Mouse (Mus musculus) thymus, adult 2 months (tissue): ENCODE measurements around the gene Xbp1. TPM values are rescaled to one million over a fixed set of nuclear protein-coding genes. Genes with fewer than 3 reads are reported as not detected.
"Not testable (repeated sequence)": the region's sequence is repeated elsewhere in the genome, so short reads cannot be mapped to it uniquely, and the experiment has no call there.

Source experiments
- DNase-seq: peaks from one replicate; pipeline ENCODE4 v3.0.0; 2021
- H3K27ac ChIP-seq: fragments of 200-500 bp; 2 replicates; pipeline ENCODE4 v1.5.1; 2012; ENCODE audit warnings: low read length, control low read depth; ENCODE audit not compliant: control insufficient read depth, insufficient read depth
- H3K27me3 ChIP-seq: fragments of 200-500 bp; 2 replicates; pipeline ENCODE4 v1.6.1; 2012; ENCODE audit warnings: mild to moderate bottlenecking, low read length, moderate library complexity, mixed read lengths; ENCODE audit not compliant: control insufficient read depth, insufficient read depth
- H3K36me3 ChIP-seq: fragments of 200-500 bp; 2 replicates; pipeline ENCODE4 v1.6.1; 2012; ENCODE audit warnings: mild to moderate bottlenecking, low read length, moderate library complexity; ENCODE audit not compliant: control insufficient read depth, insufficient read depth
- H3K4me1 ChIP-seq: fragments of 200-500 bp; replicated peaks from 2 replicates; pipeline ENCODE4 v1.6.1; 2012; ENCODE audit warnings: low read length; ENCODE audit not compliant: control insufficient read depth, insufficient read depth
- H3K4me3 ChIP-seq: fragments of 200-500 bp; 2 replicates; pipeline ENCODE4 v1.5.1; 2012; ENCODE audit warnings: mild to moderate bottlenecking, low read length, control low read depth, moderate library complexity; ENCODE audit not compliant: control insufficient read depth, insufficient read depth
- CTCF ChIP-seq: fragments of 200-500 bp; IDR thresholded peaks from 2 replicates; pipeline ENCODE4 v1.5.1; 2012; ENCODE audit warnings: mild to moderate bottlenecking, control low read depth, low read length, moderate library complexity, borderline replicate concordance; ENCODE audit not compliant: control insufficient read depth, poor library complexity, insufficient read depth; ENCODE audit errors: extremely low read depth
- POLR2A ChIP-seq: fragments of 200-500 bp; IDR thresholded peaks from 2 replicates; pipeline ENCODE4 v1.6.1; 2012; ENCODE audit warnings: mild to moderate bottlenecking, low read length, control low read depth, moderate library complexity; ENCODE audit not compliant: control insufficient read depth, poor library complexity, insufficient read depth; ENCODE audit errors: extremely low read depth
- WGBS: fragments of 180-500 bp; shearing (Covaris S2); methylation state at CpG from one replicate; pipeline ENCODE4 v1.1.7; 2018; 5-methylcytosine and 5-hydroxymethylcytosine counted together
- polyA plus RNA-seq: library from polyadenylated mRNA; depleted of rRNA; stranded (reverse); fragments of >200 nt; gene quantifications from 2 replicates; pipeline ENCODE4 v1.2.3, GENCODE M21; 2012

The Xbp1 gene
- polyA plus RNA-seq, 1 experiment, result 113 TPM

DNA sequence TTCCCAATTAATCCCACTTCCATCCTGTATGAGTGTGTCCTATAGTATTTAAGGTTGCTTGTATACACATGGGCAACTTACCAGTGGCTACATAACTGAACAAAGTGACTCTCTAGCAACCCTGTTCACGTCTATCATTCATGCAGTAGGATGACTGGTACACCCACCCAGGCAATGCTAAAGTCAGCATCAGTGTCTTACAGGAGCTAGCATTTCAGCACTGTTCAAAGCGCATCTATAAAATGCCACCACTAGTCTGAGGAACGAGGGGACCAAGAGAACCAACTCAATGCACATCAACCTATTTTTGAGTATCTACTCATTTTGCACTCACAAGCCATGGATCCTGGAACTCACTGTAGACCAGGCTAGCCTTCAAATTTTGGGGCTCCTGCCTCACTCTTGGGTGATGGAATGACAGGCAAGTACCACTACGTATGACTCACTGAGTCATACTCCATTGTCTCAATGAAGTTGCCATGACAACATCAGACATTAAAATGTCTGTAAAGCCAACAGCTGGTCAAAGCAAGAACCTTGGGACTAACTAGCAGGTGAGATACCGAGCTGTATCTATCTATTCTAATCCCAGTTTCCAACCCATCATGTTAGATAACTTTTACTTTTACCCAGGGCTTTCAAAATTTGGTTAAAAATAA is 7.5 kb downstream of the Xbp1 start:
- WGBS, result 92% methylated on average over 5 of the region's 5 CpGs
- Histone ChIP-seq H3K4me3 (no peak overlapping the region), H3K36me3 (peaks cover 76% of the 10 kb centered on the region), H3K27me3 (no peaks in the 10 kb centered on the region), H3K27ac (no peak overlapping the region), H3K4me1 (peaks cover 10% of the 10 kb centered on the region)
- no peak for DNase-seq
- no peak for TF ChIP-seq POLR2A
- no peak for TF ChIP-seq CTCF

DNA sequence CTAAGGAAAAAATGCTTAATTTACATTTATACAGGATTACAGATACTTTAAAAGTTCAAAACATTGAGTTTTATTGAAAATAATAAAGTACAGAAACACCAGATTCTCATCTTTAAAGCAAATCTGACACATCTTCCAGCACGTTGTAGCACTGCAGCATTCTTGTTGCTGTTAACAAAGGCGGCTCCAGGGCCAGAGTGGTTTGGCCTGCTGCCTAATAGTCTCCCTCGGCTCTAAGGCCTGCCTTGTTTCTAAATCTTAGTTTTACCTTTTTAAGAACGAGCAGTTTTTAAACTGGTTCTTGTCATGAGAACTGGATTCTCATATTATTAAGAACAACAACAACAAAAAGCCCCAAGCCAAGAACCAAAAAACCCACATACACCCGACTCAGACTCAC is 8.4 kb downstream of the Xbp1 start:
- Histone ChIP-seq H3K27me3 (no peaks in the 10 kb centered on the region), H3K27ac (no peak overlapping the region), H3K4me1 (peaks cover 6% of the 10 kb centered on the region), H3K36me3 (peaks cover 77% of the 10 kb centered on the region), H3K4me3 (no peak overlapping the region)
- WGBS, result 87% methylated on average over 5 of the region's 5 CpGs
- DNase-seq, result no peak
- TF ChIP-seq POLR2A (no peak), CTCF (no peak)

DNA sequence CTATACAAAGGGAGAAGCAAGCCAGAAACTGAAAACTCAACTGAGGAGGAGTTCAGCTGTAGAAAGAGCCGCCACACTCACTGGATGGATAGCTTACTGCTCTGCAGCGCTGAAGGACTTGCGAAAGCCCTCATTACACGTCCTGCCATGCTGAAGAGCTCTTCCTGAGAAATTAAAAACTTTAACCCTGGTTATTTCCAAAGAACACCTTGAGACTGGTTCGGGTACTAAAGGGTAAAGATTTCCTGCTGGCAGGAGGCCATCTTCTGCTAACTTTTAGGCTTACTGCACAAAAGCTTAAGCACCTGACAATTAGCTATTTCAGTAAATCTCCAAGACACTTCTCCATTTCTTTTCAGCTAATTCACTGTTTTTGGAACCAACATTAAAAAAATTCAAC is 9.7 kb downstream of the Xbp1 start:
- H3K27me3 ChIP-seq, result no peaks in the 10 kb centered on the region
- no peak for TF ChIP-seq CTCF
- TF ChIP-seq POLR2A, result no peak
- DNase-seq, result no peak
- WGBS, result 91% methylated on average over 5 of the region's 5 CpGs
- no peak overlapping the region for H3K27ac ChIP-seq
- H3K4me1 ChIP-seq, result peaks cover 2% of the 10 kb centered on the region; the same call in 1 of the 2 replicates
- H3K36me3 ChIP-seq, result peaks cover 76% of the 10 kb centered on the region
- H3K4me3 ChIP-seq, result no peak overlapping the region

DNA sequence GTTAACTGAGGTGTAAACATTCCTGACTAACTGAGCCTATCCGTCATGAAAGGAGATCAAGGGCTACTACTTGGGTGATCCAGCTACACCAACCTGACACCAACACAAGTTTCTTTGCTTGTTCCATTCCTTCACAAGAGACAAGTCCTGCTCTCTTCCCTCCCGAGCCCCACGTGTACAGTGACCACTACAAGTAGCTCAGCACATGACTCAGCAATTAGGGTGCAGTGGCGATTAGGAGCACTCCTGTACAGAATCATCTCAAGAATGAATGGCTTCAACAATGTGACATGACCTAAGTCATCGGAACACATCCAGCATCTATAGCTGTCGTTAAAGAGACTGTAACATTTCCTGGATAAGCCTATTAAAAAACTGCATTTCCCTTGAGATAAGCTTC is 10.3 kb downstream of the Xbp1 start:
- no peak overlapping the region for H3K27ac ChIP-seq
- TF ChIP-seq POLR2A (no peak), CTCF (no peak)
- H3K36me3 ChIP-seq, result peaks cover 72% of the 10 kb centered on the region
- DNase-seq, result no peak
- no peaks in the 10 kb centered on the region for H3K27me3 ChIP-seq
- H3K4me3 ChIP-seq, result no peak overlapping the region
- WGBS, result 85% methylated on average over 6 of the region's 6 CpGs
- peaks cover 2% of the 10 kb centered on the region; the same call in 1 of the 2 replicates for H3K4me1 ChIP-seq

DNA sequence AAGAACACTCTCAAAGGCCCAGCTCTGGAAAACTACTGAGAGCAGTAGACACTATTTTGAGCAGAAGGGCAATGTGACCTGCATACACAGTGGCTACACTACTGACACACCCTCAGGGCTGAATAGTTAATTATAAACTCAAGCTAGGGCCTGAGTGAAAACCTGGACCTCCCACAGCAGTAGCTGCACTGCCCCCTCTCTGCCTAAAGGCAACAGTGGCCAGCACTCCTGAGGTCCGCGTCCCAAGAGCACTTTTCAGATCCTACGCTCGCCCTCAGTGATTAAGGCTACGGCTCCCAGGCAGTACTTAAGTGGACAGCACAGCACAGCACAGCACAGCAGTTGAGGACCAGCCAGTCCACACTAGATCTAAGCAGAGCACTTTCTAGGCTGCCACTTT is 12.6 kb downstream of the Xbp1 start:
- no peak for DNase-seq
- over 99% methylated on average over 5 of the region's 5 CpGs for WGBS
- Histone ChIP-seq H3K4me1 (no peaks in the 10 kb centered on the region), H3K27me3 (no peaks in the 10 kb centered on the region), H3K27ac (no peak overlapping the region), H3K4me3 (no peak overlapping the region), H3K36me3 (peaks cover 62% of the 10 kb centered on the region)
- TF ChIP-seq POLR2A, result no peak
- TF ChIP-seq CTCF, result no peak

DNA sequence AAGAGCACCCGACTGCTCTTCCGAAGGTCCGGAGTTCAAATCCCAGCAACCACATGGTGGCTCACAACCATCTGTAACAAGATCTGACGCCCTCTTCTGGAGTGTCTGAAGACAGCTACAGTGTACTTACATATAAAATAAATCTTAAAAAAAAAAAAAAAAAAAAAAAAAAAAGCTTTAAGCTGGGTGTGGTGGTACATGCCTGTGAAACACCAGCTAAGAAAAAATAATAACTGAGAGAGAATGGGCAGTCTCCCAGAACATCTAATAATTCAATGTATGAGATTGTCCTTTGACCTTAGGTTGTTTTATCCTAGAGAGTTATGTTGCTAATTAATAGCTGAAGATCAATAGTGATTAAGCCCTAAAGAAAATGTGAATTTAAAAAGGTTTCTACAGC is 17.0 kb downstream of the Xbp1 start:
- WGBS, result 91% methylated on average over 4 of the region's 4 CpGs

DNA sequence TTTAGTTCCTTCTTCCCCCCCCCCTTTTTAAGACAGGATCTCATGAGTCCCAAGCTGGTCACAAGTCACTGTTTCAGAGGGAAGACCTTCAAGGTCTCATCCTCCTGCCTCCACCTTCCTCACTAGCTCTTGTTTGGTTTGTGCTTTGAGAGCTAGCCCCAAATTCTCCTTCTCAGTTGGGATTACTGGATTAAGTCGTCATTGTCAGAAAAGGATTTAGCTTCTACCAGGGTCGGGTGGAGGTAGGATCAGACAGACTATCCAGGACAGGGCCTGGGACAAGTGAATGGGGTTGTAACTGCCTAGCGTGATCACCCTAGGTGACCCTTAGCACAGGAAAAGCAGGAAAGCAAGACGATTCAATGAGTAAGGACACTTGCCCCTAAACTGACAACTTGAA is 19.9 kb downstream of the Xbp1 start:
- 58% methylated on average over 4 of the region's 4 CpGs for WGBS
- no peak for DNase-seq
- H3K27ac ChIP-seq, result no peak overlapping the region
- H3K4me3 ChIP-seq, result no peak overlapping the region
- TF ChIP-seq CTCF, result no peak
- no peak for TF ChIP-seq POLR2A
- no peaks in the 10 kb centered on the region for H3K36me3 ChIP-seq
- no peaks in the 10 kb centered on the region for H3K27me3 ChIP-seq
- peaks cover 7% of the 10 kb centered on the region for H3K4me1 ChIP-seq

More for the DNA sequence above, 17.0 kb downstream of the Xbp1 start:
- not testable (repeated sequence) for H3K4me1 ChIP-seq, H3K4me3 ChIP-seq, H3K27ac ChIP-seq, DNase-seq, H3K27me3 ChIP-seq
- peaks cover 28% of the 10 kb centered on the region for H3K36me3 ChIP-seq

DNA sequence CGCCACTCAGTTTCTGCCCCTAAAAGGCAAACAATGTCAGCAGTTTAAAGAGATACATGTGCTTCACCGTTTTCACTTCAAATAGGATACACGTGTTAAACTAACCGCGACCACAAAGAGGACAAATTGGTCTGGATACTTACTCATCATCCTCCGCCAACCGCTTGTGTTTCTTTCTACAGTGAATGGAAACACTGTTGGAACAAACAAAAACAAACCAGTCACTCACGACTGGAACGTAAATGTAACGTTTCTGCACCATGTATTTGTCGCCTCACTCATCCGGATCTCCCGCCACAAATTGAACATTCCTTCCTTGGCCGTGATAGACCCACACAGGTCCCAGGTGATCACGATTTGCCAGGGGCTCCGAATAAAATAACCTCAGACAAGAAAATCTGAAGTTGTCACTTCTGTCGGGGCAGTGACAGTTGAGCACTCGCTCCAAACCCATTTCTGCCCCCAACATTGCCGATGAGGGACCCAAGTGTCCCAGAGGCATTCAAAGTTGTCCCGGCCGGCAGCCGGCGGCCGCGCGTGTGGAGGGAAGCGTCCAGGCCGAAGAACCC is 20.9 kb downstream of the Xbp1 start:
- Histone ChIP-seq H3K36me3 (no peaks in the 10 kb centered on the region), H3K27me3 (no peaks in the 10 kb centered on the region), H3K4me1 (peaks cover 7% of the 10 kb centered on the region), H3K4me3 (peak overlapping the region; percentile 77), H3K27ac (peak overlapping the region; percentile 21)
- peak; percentile 19 for DNase-seq
- WGBS, result under 1% methylated on average over 28 of the region's 28 CpGs
- no peak for TF ChIP-seq CTCF
